Mouse (Mus musculus): ENCODE measurements at regions not wholly inside any gene's neighbourhood (a gene's known extent, or its start where the extent isn't known, plus 50 kb on each side); places are given as distances from the start of the nearest gene placed in this dataset.

DNA sequence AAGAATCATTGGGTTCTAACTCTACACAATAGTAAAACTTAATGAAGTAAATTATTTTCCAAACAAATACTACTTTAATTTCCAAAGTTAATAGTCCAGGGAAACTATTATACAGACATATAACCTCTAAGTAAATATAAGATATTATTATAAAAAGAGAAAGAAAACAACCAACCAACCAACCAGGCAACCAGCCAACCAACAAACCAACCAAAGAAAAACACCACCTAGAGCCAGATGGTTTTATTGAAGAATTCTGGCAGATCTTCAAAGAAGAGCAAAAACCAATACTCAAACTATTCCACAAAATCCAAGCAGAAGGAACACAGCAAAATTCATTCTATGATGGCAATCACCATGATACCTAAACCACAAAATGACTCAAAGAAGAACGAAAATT lies 1418.0 kb upstream of the Pabpc4l start:
- DNase-seq, result no peak

DNA sequence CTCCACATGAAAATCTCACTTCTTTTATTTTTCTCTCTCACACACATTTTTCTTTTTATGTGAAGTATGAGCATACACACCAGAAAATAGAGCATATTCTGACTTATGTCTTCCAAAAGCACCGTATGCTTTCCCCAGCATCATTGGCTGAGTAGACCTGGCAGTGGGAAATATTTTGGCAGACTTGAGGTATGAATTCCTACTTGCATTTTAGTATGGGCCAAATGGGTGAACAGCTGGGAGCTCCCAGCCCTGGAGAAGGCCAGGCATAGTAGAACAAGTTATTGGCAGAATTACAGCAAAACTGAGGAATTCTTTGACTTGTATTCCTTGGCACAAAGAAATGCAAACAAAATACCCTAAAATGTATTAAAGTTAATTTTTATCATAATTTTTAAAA lies 1415.6 kb upstream of the Pabpc4l start:
- DNase-seq, result peak; percentile 6

DNA sequence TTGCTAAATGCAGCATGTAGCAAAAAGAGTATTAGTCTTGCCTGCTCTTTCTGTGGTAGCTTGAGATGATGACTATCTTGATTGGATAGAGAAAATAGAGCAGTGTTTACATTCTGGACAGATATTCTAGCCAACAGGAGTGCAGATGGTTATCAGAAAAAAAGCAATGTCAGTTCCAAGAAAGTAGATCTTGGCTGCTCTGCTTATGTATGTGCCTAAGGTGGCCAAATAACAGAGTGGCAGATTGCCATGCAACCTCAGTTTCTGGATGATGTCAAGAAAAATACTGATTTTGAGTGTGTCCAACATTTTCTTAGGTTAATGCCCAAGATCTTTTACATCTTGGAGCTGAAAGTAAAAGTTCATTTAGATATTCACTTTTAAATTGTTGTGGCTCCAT lies 1397.6 kb upstream of the Pabpc4l start:
- DNase-seq, result no peak

DNA sequence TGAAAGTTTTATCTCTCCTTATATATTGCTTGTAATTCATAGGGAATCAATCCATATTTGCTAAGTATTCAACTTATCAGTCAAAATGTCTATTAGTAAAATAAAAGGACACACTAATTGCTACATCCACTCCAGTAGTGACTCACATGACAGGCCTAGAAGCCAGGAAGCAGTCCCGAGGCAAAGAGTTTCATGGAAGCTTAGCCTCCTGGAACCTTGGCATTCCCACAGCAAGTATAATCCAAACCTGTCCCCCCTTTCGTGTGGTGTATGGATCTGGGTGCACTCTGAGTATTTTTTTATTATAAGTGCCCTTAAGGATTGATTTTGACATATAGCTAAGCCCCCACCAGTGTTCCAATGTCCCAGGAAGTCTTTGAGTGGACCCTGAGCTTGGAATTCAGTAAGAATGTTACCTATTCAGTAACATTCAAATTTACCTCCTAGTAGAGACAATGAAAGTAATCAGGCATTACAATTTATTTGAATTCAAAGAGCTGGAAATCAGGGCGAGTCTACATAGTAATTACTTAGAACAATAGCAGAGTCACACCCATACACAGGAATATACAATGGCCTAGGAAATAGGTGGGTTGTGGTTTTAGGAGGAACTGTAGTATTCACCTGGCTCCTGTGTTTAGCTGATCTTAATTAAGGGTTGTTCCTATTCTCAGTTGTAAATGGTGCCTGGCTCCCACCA lies 1388.7 kb upstream of the Pabpc4l start:
- no peak for DNase-seq

DNA sequence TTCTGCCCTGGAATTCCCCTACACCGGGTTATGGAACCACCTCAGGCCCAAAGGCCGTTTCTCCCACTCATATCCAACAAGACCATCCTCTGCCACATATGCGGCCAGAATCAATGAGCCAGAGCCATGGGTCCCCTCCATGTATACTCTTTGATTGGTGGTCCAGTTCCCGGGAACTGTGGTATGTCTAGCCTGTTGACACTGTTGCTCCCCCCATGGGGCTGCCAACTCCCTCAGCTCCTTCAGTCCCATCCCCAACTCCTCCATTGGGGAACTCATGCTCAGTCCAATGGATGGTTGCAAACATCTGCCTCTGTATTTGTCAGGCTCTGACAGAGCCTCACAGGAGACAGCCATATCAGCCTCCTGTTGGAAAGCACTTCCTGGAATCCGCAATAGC lies 1370.3 kb upstream of the Pabpc4l start:
- no peak for DNase-seq

DNA sequence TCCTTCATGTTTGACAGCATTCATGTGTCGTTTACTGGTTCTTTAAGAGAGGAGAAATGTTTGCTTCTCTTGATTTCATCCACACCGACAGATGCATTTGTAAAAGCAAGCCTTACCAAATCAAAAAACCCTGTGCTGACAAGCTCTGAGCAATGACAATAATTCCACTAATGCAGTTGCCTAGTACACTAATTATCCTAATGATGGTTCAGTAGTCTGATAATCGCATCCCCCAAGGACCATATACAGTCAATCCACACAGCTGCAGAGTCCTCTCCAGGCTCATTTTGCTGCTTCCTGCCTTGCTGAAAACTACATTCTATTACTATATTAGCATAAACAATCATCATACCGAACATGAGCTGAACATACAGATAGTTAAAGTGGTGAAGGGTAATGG lies 1369.5 kb upstream of the Pabpc4l start:
- DNase-seq, result no peak

Measured in right cerebral cortex, postnatal 25 days (tissue).